Mouse (Mus musculus) embryo, embryonic 10.5 days (tissue): ENCODE data around the gene Ero1lb.
A peak's percentile ranks its signal among the peaks of the same experiment; 100 is the strongest.
"Not testable (repeated sequence)": the region's sequence is repeated elsewhere in the genome, so short reads cannot be mapped to it uniquely, and the experiment has no call there.

Source experiments
- DNase-seq: peaks from one replicate; pipeline ENCODE4 v3.0.0-alpha.2; 2015; ENCODE audit warnings: low spot score

The Ero1lb gene

DNA sequence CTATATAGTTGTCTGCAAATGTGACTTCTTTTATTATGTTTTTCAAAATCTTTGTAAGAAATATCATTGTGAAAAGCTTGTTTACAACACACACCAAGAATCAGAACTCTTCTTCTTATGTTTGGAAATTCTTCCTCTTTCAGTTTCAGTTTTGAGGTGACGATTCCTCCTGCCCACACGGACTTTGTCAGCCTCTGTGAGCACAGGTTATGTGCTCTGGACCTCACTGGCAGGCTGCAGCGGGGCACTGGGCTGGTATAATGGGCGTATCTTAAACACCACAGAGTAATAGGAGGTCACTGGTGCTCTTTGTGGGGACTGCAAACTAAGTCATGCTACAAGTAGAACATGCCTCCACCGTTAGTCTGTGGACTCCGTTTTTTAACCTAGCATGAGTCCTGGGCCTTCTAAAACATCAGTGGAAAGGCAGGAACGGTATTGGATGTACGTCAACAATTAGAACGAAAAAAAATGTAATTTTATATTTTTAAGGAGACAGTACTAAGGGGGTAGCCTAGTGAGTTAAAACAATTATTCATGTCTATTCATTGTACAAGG lies 9.4 kb downstream of the Ero1lb start:
- no peak for DNase-seq

DNA sequence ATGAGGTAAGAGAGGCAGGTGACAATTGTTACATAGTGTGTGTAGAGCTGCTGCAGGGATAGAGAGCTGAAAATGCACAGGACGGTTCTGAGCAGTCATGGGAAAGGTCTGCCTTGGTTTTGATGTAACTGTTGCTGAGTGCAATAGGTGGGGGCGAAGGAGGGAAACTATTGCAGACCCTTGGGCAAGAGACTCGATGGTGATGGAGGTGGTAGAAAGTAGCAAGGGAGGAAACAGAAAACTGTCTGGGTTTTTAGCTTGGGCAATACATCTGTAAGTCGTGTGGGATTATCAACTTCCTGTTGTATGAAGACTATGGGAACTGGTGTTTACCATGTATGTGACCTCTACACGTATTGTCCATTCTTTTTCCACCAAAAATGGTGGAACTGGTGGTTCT lies 12.5 kb downstream of the Ero1lb start:
- no peak for DNase-seq

DNA sequence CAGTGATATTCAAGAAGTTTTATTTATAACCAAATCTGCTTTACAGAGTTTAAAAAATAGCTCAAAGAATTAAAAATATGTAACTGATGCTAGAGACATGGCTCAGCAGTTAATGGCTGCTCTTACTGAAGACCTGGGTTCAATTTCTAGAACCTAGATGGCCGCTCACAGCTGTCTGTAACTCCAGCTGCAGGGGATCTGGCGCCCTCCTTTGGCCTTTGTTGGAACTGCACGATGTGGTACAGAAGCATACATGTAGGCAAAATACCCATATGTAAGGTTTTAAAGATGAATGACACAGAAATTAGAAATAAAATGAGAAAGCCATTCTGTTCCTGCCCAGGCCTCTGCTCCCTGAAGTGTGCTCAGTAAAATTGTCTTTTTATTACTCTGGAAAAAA lies 23.3 kb downstream of the Ero1lb start:
- peak; percentile 85 for DNase-seq

DNA sequence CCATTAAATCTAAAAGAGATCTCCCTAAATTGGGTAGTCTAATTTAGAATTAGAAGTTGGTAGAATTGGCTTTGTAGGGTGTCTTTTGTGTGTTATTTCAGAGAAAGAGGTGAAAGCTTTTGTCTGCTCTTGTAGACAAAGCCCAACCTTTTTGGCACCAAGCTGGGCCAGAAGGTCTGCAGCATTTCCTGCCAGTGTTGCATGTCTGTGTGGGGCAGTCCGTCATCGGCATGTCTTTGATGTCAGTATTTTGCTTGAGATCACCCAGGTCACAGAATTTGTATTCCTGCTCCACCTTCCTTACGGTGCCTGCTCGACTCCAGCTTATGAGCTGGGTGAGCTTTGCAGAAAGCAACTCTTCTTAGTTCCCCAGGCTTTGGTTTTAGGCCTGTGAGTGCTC lies 31.4 kb downstream of the Ero1lb start:
- DNase-seq = not testable (repeated sequence)

DNA sequence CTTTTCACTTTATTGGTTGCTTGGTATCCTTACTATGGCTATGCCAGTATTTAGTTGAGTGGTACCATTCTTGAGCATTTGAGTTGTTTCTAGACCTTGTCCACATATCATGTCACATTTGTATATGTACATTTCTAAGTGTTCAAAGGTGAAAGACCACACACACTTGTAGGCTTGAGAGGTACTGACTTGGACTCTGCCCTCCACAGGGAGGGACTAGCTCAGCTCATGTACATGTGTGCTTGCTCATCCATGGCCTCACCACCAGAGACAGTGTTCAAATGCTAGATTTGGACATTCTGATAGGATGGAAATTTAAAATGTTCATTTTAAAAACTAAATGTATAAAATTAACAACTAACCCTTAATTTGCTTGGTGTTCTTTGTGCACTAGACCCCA lies 44.5 kb downstream of the Ero1lb start:
- DNase-seq = not testable (repeated sequence)

DNA sequence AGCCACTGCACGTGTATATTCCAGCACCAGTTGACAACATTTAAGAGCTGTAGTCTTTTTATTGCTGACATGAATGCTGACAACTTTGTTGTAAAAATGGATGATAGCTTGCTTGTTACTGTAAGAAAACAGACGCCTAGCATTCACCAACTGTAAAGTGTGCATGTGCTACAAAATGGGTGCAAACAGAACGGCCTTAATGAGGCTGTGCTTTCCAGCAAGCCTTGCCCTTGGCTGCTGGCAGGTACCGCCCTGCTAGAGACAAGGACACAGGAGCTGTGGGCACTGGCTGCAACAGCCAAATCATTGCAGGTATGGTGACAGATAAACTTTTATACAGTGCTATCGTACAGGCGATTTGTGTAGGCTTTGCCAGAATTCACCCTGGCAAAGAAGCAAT lies 48.4 kb downstream of the Ero1lb start:
- not testable (repeated sequence) for DNase-seq

DNA sequence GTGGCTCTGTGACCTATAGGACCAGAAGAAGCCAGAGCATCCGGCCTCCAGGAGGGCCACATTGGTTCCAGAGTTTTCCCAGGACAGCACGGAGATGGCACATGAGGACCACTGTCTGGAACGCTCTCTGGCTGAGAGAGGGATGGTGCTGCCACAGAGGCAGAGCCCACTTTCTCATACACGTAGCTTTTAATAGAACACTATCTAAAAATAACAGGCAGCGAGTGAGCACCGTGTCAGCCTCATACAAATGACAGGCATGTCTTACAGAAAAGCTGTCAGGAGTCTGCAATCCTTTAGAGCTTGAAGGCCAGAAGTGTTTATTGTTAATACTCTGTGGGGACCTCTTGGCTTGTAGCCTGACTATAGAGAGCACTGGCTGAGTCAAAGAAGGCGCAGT lies 48.9 kb downstream of the Ero1lb start:
- DNase-seq = not testable (repeated sequence)

DNA sequence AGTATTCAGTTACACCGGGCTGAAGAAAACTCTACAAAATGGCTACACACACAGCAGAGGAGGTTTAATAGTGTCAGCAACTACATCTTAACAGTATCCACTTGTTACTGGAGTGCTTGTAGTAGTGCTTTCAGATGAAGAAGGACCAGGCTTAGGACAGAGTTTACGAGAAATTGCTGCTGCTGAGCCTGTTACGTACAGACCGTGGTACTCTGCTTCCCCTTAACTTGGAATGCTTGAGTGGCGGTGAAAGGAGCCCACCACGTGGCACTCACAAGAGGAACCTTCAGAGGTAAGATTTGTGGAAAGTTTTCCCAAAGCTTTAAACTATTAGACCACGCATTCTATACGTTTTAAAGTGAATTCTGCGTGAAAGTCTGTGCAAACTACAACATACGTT lies 49.3 kb downstream of the Ero1lb start:
- DNase-seq = not testable (repeated sequence)

DNA sequence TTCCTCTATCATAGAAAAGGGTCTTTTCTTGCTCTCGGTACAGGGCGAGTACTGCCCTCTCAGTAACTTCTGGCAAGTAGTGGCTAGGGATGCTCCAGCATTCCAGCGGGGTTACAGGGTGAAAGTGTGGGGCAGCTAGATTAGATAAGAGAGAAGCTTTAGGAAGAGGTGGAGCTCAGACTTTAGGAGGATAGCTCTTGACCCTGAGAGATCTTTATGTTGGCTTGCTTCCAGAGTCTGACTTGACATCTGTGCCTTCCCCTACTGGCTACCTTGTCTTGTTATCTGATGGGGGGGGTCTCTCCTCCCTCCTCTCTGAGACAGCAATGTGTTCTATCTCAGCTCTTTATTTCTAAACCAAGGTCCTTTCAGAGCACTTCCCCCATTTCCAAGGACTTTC lies 50.8 kb downstream of the Ero1lb start:
- DNase-seq = not testable (repeated sequence)

DNA sequence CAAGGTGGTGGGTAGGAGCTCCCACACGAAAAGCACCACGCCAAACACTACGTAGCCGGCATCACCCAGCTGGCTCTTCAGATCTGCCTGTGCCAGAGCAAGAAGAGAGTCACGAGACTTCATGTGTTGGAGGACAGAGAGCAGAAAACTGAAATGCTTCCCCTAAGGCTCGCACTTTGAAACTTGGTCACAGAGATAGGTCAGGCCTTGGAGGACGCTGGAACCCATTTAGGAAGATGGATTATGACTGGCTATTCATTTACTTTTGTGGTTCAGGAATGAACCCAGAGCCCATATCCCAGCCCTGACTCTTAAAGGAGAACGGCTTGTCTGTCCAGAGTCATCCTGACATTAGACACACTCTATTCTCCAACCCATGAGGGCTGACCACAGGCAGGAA lies 54.1 kb downstream of the Ero1lb start:
- DNase-seq = not testable (repeated sequence)

DNA sequence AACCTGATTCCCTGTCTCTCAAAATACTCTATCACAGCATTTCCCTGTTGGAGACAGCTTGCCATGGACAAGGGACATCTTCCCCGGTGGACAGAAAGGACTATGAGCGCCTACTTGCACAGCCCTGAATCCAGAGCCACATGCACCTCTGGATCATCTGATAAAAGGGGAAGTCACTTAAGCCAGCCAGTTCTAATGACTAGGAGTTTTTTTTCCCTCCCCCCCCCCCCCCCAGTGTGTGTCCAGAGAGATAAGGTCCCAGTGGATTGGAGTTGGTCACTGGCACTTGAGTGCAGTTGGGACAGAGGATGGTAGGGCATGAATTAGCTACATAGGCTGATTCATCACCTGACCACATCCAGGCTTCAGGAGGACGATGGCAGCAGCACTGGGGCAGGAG lies 60.4 kb downstream of the Ero1lb start:
- not testable (repeated sequence) for DNase-seq

DNA sequence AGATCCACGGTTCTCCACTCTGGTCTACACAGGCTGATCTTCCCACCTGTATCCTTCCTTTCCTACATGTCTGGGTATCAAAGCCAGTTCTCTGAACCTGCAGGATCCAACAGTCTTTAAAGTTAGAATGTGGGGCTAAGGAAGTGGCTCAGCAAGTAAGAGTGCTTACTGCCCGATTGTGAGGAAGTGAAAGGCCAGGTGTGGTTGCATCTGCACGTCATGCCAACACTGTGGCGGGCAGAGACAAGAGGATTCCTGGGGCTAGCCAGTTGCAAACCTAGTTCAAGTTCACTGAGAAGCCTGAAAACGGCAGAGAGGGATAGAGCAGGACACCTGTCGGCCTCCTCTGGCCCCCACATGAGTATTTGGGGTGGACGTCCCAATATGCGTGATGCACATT lies 62.1 kb downstream of the Ero1lb start:
- DNase-seq = not testable (repeated sequence)

DNA sequence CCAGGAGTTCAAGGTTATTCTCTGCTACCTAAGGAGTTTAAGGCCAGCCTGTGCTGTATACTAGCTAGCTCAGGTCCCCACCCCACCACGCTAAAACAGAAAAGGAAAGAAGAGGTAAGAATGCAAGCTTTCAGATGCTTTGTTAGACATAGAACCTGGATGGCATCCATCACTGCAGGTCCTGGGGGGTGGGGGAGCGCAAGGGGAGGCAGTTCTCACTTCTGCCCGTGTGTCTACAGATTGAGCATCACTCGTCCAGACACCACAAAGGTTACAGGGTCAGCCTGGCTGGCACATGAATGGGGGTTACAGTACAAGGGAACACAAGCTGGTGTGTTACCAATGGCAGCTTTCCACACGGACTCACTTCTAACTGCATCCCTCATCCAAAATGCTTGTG lies 62.5 kb downstream of the Ero1lb start:
- DNase-seq = not testable (repeated sequence)

DNA sequence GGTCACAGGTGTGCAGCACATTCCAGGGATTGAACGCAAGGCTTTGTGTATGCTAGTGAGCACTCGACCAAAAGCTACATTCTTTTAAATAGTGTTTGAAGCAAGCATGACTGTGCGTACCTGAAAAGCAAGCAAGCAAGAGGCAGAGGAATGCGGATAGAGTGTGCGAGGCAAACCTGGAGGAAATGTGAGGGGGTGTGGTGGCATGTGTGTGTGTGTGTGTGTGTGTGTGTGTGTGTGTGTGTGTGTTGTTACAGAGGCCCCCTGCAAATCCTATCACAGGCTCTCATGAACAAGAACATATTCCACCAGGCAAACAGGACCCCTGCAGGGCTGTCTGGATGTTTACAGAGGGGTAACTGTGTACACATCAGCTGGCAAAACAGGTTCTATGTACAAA lies 64.6 kb downstream of the Ero1lb start:
- not testable (repeated sequence) for DNase-seq

DNA sequence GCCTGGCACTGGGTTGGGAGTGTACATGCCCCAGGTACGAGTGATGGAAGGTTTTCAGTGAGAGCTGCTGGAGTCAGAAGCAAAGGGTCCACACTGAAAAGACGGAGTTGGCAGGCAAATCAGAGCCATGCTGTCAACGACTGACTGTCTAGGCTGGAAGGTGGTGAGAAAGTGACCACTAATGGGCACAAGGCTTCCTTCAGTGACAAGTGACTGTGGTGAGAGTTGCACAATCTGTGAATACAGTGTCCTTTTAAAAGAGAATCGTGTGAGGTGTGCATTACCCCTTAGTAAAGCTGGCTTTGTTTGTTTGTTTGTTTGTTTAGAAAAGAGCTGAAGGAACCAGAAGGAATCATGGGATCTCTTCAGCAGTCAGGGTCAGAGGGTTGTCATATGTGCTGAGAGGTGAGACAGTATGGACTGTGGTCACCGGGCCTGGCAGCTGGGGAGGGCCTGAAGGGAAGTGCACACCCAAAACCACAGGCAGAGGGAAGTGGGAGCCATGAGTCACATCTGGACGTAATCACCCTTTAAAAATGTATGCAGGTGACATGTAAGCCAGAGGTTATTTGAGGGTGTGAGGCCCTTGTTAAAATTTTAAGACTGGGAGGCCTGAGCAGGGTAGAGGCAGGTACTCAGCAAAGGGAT lies 69.4 kb downstream of the Ero1lb start:
- DNase-seq = not testable (repeated sequence)

DNA sequence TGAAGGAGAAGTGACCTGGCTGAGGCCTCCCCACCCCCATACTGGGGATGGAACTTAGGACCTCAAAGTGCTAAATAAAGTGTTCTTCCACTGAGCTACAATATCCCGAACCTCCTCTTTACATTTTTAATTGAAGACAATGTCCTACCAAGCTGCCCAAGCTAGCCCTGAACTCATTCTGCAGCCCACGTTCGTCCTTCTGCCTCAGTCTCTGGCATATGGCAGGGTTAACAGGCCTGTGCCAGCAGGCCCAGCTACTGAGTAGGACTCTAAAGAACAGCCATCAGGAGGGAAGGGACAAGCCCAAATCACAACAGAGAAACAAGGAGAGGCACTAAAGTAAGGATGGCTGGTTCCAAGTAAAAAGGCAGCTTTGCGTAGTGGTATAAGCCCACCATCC lies 77.1 kb downstream of the Ero1lb start:
- not testable (repeated sequence) for DNase-seq

DNA sequence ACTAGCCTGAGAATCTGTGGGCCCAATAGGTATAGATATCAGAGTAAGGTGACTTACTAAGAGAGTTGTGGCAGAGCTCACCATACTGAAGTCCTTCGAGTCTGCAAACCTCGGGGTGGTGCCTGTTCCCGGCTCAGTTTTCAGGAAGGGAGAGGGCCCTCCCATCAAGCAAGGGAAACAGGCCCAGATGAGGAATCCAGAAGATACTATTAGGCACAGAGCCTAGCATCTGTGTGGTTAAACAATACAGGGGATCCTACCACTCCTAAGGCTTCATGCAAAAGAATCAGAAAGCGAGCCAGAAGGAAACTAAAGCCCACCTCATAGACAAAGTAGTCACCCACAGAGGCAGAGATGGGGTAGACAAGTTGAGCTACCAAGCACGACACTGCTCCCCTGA lies 81.0 kb downstream of the Ero1lb start:
- not testable (repeated sequence) for DNase-seq

DNA sequence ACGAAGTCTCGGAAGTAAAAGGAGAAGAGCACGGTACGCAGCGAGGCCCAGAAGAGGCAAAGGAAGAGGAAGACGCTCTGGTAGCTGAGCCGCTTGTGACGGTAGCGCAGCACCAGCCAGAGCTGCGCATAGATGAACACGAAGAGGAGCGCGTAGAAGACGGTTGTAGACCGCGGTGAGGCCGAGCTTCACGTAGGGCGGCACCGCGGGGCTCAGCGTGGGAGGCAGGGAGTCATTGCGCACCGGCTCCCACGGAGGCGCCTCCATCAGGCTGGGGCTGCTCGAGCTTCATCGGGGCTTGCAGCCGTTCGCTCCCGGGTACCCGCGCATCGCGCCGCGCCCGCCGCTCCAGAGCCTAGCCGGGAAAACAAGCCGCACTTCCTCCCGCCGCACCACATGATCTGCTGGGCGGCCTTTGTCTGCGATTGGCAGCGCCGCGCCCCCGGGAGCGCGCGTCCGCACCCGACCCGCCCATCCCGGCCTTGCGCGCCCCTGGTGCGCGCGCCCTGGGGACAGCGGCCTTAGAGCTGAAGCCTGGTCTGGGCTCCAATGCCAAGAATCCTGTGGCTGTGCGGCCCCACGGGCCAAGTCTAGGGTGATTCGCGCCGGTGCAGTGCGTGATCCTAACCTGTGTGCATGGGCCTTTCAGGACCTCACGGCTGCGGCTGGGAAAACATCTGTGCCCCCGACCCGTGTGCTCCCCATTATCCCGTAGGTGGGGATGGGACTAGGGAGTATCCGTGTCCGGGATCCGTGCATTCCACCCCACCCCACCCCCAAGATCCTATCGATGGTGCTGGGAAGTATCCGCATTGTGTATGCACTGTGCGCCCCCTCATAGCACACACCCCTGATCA lies 84.6 kb downstream of the Ero1lb start:
- DNase-seq = peak; percentile 53

DNA sequence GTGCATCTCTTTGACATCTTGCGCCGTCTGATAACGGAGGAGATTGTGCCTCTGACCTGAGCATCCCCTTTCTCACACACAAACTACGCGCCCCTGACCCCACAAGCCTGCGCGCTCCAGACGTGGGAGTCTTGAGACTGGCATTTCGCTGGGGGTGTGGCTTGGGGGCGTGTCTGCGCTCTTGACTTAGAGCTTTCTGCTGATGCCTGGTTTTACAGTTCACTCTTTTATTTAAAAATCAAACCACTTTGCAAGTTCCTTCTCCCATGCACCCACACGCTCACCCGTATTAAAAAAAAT lies 85.2 kb downstream of the Ero1lb start:
- DNase-seq = peak; percentile 78
